Mouse (Mus musculus): ENCODE data around the gene Dtnb. TPM values are rescaled to one million over a fixed set of nuclear protein-coding genes. Genes with fewer than 3 reads are reported as not detected.

The Dtnb gene
- polyA plus RNA-seq, 1 experiment from 2014 or later: 35.3 TPM

DNA sequence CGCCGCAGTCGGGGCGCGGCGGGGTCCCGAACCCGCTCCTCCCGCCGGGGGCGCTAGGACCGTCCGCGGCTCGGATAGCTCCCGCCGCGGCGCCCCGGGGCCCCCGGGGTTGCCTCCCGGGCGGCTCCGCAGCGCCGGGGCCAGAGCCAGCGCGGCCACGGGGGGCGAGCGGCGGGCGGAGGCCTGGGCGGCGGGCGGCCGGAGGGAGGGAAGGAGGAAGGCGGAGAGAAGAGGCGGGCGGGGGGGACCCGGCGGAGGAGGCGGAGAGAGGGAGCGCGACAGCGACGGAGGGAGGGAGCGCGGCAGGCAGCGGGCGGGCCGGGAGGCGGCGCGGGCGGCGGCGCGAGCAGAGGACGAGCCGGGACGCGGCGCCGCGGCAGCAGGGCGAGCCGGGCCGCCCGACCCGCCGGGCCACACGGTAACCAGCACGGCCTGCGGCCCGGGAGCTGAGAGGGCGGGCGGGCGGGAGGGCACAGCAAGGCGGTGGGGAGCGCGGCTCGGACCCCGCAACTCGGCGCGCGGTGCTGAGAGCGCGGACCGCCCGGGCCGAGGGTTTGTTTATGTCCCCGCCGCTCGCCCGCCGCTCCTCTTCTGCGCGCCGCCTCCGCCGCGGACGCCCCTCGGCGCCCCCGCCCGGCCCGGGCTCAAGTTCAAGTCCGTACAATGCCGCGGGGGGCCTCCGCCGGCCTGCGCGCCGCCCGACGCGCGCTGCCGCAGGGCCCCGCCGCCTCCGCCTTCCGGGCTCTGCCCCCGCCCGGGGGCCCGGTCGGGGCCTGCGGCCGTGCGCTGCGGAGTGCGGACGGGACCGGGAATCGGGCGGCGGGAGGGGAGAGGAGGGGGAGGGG lies 234.7 kb downstream of the Dtnb start:
- Histone ChIP-seq H3K27ac (replicated peaks) (peak overlapping the region; percentile 82), H3K9me3 (no peaks in the 10 kb centered on the region), H3K9ac (replicated peaks) (peak overlapping the region; percentile 92), H3K4me1 (peaks cover 49% of the 10 kb centered on the region), H3K4me2 (replicated peaks) (peak overlapping the region; percentile 83), H3K27me3 (peaks cover 30% of the 10 kb centered on the region), H3K4me3 (peak overlapping the region; percentile 68), H3K36me3 (no peaks in the 10 kb centered on the region)
- ATAC-seq (ENCODE audit: low FRiP score, low read depth): peak; percentile 21
- 1% methylated on average over 50 of the region's 141 CpGs for WGBS

DNA sequence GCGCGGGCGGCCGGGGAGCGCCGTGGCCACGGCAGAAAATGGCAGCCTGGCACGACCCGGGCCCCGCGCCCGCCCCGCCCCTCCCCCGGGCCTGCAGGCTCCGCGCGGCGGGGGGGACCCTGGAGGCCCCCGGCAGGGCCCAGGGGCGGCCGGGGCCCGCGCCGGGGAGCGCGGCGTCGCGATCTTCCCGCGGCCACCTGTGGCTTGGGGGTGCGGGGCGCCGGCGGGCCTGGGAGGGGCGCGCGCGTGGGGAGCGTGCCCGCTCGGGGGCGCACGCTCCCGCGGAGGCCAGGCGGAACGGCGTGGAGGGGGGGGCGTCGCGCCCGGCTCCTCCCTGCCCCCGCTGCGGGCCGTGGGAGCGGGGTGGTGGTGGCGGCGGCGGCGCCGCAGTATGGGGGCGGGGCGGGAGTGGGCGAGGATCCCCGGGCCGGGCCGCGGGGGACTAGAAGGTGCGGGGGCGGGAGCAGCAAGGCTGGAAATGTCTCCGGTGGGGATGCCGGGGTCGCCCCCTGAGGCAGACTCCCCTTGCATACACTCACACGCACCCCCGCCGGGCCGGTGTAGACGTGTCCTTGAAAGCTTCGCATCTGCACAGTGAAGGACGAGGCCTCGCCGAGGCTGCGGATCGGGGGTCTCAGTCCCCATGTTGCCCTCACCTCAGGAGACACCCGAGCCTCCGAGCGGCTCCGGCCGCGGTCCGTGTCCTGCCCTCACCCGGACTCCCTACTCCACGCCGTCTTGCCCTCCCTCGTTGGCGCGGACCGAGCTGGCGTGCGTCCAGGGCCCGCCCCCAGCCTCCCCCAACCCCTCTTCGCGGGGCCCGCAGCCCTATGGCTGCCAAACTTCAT lies 235.6 kb downstream of the Dtnb start:
- peak overlapping the region; percentile 83 for H3K4me2 ChIP-seq (replicated peaks)
- peak overlapping the region; percentile 82 for H3K27ac ChIP-seq (replicated peaks)
- H3K9ac ChIP-seq (replicated peaks): peak overlapping the region; percentile 92
- no peaks in the 10 kb centered on the region for H3K36me3 ChIP-seq
- WGBS: 0% methylated on average over 43 of the region's 105 CpGs
- H3K4me1 ChIP-seq: peaks cover 55% of the 10 kb centered on the region
- H3K4me3 ChIP-seq: peak overlapping the region; percentile 68
- ATAC-seq (ENCODE audit: low FRiP score, low read depth): peak; percentile 64
- H3K9me3 ChIP-seq: no peaks in the 10 kb centered on the region
- peaks cover 30% of the 10 kb centered on the region for H3K27me3 ChIP-seq

DNA sequence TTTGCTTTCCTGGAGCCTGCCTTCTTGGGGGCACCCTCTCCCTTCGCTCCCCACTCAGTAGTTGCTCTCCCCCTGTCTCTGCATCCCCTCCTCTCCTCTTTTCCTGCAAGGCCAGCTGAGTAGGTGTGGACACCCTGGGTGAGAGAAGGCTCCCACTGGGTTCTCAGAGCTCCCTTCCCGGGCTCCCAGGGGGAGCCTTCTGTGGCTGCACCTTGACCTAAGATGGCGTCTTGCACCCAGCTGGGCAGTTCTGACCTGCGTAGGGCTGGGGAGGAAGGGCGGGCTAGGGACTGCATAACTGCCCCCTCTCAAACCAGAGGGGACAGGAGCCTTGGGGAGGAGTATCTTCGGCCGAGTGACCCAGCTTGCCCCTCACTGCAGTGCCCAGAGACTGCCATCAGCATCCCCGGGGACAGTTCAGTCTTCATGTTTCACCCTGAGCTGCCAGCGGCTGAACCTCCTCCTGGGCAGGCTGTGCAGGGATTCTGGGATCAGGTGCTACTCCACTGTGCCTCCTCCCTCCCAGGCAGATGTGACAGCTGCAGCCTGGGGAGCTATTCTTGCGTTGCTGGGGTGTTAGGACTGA lies 236.3 kb downstream of the Dtnb start:
- Histone ChIP-seq H3K27me3 (peaks cover 30% of the 10 kb centered on the region), H3K27ac (replicated peaks) (peak overlapping the region; percentile 82)

DNA sequence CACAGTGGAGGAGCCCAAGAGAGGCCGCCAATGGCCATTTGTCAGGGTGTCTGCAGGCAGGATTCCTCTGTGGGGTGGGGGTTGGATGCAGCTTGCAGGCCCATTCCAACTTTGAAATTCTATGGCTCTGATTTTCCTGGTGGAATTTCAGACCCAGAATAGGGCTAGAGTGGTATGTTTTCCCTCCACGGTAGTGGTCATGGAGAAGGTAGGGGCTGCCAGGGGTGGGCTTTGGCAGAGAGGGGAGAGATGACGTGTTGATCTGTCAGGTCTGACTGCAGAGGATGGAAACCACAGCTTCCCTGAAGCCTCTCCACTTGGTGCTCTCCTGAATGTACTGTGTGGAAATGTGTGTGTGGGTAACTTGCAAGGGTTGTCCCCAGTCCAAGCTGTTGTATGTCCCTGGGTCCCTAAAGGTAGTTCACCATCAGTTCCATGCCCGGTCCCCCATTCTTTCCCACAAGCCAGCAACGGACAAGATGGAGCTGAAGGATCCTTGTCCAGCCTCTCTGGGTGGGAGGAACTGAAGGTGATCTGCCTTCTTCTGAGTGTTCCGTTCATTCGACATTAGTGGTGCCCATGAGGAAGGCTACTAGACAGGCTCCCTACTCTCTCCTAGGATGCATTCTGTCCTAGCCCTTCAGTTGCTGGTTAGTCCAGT lies 237.5 kb downstream of the Dtnb start:
- H3K36me3 ChIP-seq: no peaks in the 10 kb centered on the region
- H3K27me3 ChIP-seq: peaks cover 24% of the 10 kb centered on the region
- H3K4me2 ChIP-seq (replicated peaks): peak overlapping the region; percentile 83; the same call in 1 of the 2 replicates
- no peak overlapping the region for H3K9ac ChIP-seq (replicated peaks)
- no peak overlapping the region for H3K27ac ChIP-seq (replicated peaks)
- H3K9me3 ChIP-seq: no peaks in the 10 kb centered on the region
- peaks cover 55% of the 10 kb centered on the region for H3K4me1 ChIP-seq
- H3K4me3 ChIP-seq: no peak overlapping the region
- WGBS: 85% methylated on average over 7 of the region's 7 CpGs
- ATAC-seq (ENCODE audit: low FRiP score, low read depth): no peak

More for the DNA sequence above, 236.3 kb downstream of the Dtnb start:
- Histone ChIP-seq H3K9ac (replicated peaks) (peak overlapping the region; percentile 92), H3K9me3 (no peaks in the 10 kb centered on the region), H3K4me2 (replicated peaks) (peak overlapping the region; percentile 83), H3K36me3 (no peaks in the 10 kb centered on the region), H3K4me3 (peak overlapping the region; percentile 68), H3K4me1 (peaks cover 55% of the 10 kb centered on the region)
- 1% methylated on average over 10 of the region's 10 CpGs for WGBS
- no peak for ATAC-seq (ENCODE audit: low FRiP score, low read depth)

DNA sequence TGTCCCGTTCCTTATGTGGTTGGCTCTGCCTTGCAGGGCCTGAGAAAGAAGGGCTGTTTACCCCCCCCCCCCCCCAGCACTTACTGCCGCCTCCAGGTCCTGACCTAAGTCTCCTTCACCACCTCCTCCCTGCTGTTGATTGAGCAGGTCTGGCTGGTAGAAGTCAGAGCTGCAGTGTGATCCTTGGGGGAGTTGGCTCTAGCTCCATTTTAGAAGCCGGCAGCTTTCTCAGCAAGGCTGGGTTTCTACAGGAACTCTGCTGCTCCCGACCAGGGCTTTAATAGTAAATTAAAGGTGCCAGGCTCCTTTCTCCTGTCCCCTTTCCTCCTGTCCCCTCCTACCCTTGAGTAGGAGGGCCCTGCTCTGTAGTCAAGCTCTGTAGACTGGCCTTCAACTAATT lies 238.3 kb downstream of the Dtnb start:
- 63% methylated on average over 4 of the region's 4 CpGs for WGBS
- Histone ChIP-seq H3K9me3 (no peaks in the 10 kb centered on the region), H3K27me3 (peaks cover 17% of the 10 kb centered on the region)

DNA sequence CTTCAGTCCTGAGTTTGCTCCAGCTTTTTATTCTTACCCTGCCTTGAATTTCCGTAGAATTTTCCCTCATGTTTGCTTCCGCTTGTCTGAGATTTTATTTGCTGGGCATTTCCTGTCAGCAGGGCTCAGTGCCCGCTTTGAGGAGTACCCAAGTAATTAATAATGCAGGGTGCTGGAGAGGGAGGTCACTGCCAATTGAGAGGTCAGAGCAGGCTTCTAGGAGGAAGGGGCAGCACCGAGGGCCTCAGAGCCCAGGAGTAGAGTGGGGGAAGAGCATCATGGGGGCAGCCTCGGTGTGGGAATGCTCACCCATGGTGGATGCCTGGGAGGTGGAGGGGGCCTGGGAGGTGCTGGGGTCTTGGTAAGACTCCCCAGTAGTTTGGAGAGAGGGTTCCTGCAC lies 239.4 kb downstream of the Dtnb start:
- no peak overlapping the region for H3K4me2 ChIP-seq (replicated peaks)
- H3K4me1 ChIP-seq: peaks cover 47% of the 10 kb centered on the region
- 0 out of 2 replicates have a peak, but pooled peaks cover 12% of the 10 kb centered on the region for H3K27me3 ChIP-seq
- H3K4me3 ChIP-seq: no peak overlapping the region
- no peak overlapping the region for H3K27ac ChIP-seq (replicated peaks)
- no peak overlapping the region for H3K9ac ChIP-seq (replicated peaks)
- no peaks in the 10 kb centered on the region for H3K36me3 ChIP-seq
- no peak for ATAC-seq (ENCODE audit: low FRiP score, low read depth)
- WGBS: 45% methylated on average over 5 of the region's 5 CpGs
- no peaks in the 10 kb centered on the region for H3K9me3 ChIP-seq

More for the DNA sequence above, 238.3 kb downstream of the Dtnb start:
- Histone ChIP-seq H3K9ac (replicated peaks) (no peak overlapping the region), H3K4me3 (no peak overlapping the region), H3K4me1 (peaks cover 55% of the 10 kb centered on the region), H3K27ac (replicated peaks) (no peak overlapping the region), H3K4me2 (replicated peaks) (no peak overlapping the region), H3K36me3 (no peaks in the 10 kb centered on the region)
- ATAC-seq (ENCODE audit: low FRiP score, low read depth): no peak

DNA sequence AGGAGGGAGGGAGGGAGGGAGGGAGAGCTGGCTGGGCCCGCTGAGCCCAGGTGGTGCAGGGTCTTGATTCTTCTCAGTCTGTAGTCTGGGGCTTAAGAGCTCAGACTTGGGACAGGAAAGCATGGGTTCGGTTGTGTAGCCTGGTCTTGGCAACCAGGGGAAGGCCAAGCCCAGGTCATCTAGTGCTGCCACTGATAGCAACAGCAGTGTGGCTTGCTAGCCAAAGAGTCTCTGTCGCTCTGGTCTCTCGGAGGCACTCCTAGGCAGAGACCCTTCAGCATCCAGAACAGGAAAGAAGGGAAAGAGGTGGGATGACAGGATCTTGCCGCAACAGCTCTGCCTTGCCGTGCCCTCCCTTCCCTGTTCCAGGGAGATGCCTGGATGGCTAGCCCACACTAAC lies 240.1 kb downstream of the Dtnb start:
- no peaks in the 10 kb centered on the region for H3K36me3 ChIP-seq
- WGBS: 55% methylated on average over 6 of the region's 6 CpGs
- H3K9me3 ChIP-seq: no peaks in the 10 kb centered on the region
- H3K4me2 ChIP-seq (replicated peaks): no peak overlapping the region
- H3K4me1 ChIP-seq: peaks cover 47% of the 10 kb centered on the region
- no peak overlapping the region for H3K27ac ChIP-seq (replicated peaks)
- no peak overlapping the region for H3K9ac ChIP-seq (replicated peaks)
- no peak overlapping the region for H3K4me3 ChIP-seq
- no peak for ATAC-seq (ENCODE audit: low FRiP score, low read depth)
- H3K27me3 ChIP-seq: 0 out of 2 replicates have a peak, but pooled peaks cover 12% of the 10 kb centered on the region

DNA sequence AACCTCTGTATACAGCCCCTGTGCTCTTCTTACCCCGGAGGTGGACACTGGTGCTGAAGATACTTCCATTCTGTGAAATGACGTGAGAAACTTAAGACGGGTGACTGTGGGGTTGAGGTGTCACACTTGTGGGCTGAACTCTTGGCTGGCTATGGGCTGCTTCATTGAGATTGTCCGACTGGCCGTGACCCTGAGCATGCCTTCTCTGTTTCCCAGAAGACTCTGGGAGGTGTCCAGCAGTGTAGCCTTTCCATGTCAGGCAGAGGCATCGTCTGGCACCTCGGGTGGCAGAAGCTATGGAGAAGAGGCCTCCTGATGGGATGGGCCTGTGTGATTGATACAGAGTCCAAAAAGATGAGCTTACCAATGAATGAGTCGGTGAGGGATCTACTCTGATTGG lies 241.0 kb downstream of the Dtnb start:
- no peak for ATAC-seq (ENCODE audit: low FRiP score, low read depth)
- Histone ChIP-seq H3K9me3 (no peaks in the 10 kb centered on the region), H3K9ac (replicated peaks) (no peak overlapping the region), H3K4me2 (replicated peaks) (no peak overlapping the region), H3K36me3 (no peaks in the 10 kb centered on the region), H3K27ac (replicated peaks) (no peak overlapping the region), H3K4me1 (peaks cover 41% of the 10 kb centered on the region), H3K27me3 (0 out of 2 replicates have a peak, but pooled peaks cover 12% of the 10 kb centered on the region), H3K4me3 (no peak overlapping the region)
- WGBS: 85% methylated on average over 8 of the region's 8 CpGs

DNA sequence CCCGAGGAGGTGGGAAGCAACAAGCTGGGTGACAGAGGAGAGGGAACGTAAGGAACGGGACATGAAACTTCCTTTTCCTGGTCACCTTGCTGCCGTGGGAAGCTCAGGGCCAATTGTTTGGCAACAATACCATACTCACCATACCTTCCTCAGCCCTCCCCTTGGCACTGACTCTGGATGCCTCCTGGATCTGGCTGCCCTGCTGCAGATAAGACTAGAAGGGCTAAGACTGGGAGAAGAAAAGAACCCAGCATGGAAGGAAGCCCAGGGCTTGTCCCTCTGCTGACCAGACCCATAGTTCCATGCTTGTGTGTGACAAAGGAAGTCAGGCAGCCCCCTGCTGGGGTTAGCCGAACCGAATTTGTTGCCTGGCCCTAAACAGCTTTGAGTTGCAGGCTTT lies 243.2 kb downstream of the Dtnb start:
- H3K4me1 ChIP-seq: peaks cover 33% of the 10 kb centered on the region
- no peak overlapping the region for H3K4me2 ChIP-seq (replicated peaks)
- no peak overlapping the region; the same call in 1 of the 2 replicates for H3K27ac ChIP-seq (replicated peaks)
- 47% methylated on average over 6 of the region's 6 CpGs for WGBS
- H3K9ac ChIP-seq (replicated peaks): no peak overlapping the region
- no peak overlapping the region for H3K4me3 ChIP-seq
- no peaks in the 10 kb centered on the region for H3K9me3 ChIP-seq
- no peaks in the 10 kb centered on the region for H3K36me3 ChIP-seq
- no peaks in the 10 kb centered on the region for H3K27me3 ChIP-seq
- ATAC-seq (ENCODE audit: low FRiP score, low read depth): no peak

DNA sequence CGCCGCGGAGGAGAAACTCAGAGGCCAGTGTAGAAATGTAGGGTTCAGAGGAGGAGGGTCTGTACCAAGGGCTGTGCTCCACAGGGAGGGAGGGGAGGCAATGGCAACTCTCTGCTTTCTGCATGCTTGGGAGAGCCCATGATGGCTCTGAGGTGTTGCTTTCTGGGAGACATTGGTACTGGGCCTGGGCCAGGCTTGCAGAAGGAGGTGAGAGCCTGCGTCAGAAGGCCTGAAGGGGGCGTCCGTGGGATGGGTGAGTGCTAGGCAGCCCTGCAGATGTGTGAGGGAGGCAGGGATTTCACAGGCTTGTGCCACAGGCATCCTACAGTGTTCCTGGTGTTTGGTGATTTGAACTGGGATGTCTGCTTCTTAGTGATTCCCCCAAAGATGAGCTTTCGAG lies 244.9 kb downstream of the Dtnb start:
- no peak overlapping the region for H3K4me3 ChIP-seq
- H3K4me1 ChIP-seq: peaks cover 20% of the 10 kb centered on the region; the same call in 1 of the 2 replicates
- H3K4me2 ChIP-seq (replicated peaks): no peak overlapping the region
- WGBS: 62% methylated on average over 7 of the region's 7 CpGs
- no peak overlapping the region for H3K27ac ChIP-seq (replicated peaks)
- H3K9ac ChIP-seq (replicated peaks): no peak overlapping the region
- no peaks in the 10 kb centered on the region for H3K9me3 ChIP-seq
- no peaks in the 10 kb centered on the region for H3K27me3 ChIP-seq
- no peaks in the 10 kb centered on the region for H3K36me3 ChIP-seq
- no peak for ATAC-seq (ENCODE audit: low FRiP score, low read depth)

DNA sequence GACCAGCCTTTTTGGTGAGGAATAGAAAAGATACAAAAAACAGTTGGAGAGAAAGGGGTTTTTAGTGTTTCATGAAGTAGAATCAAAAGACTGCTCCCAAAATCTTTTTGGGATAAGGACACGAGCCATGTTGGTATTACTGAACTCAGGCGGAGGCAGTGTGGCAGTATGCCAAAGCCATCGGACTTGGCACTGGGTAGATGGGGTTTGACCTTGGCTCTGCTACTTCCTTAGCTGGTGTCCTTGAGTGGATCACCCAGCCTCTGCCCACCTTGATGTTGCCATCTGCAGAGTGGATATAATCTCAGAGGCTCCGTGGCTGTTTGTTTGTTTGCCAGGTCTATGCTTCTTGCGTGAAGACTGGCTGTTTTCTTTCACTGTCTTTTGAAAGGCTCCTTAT lies 245.4 kb downstream of the Dtnb start:
- peaks cover 16% of the 10 kb centered on the region for H3K4me1 ChIP-seq
- no peaks in the 10 kb centered on the region for H3K9me3 ChIP-seq
- no peak overlapping the region for H3K27ac ChIP-seq (replicated peaks)
- no peak overlapping the region for H3K4me3 ChIP-seq
- no peaks in the 10 kb centered on the region for H3K36me3 ChIP-seq
- no peak overlapping the region for H3K9ac ChIP-seq (replicated peaks)
- H3K4me2 ChIP-seq (replicated peaks): no peak overlapping the region
- 92% methylated on average over 5 of the region's 5 CpGs for WGBS
- H3K27me3 ChIP-seq: no peaks in the 10 kb centered on the region
- ATAC-seq (ENCODE audit: low FRiP score, low read depth): no peak
